Mouse (Mus musculus): Measurements from ENCODE around the gene Lrp8.

The Lrp8 gene

GRCm38 (mm10) chr4:107837910-107838309 is 35.8 kb downstream of the Lrp8 start:
- in situ Hi-C loops (cut with MboI; ENCODE audit: low sequenced_read_pairs): loop anchor here (25.0 kb wide), 1 partner anchor 401 kb away; the partner anchor contains the start of gene Glis1

DNA sequence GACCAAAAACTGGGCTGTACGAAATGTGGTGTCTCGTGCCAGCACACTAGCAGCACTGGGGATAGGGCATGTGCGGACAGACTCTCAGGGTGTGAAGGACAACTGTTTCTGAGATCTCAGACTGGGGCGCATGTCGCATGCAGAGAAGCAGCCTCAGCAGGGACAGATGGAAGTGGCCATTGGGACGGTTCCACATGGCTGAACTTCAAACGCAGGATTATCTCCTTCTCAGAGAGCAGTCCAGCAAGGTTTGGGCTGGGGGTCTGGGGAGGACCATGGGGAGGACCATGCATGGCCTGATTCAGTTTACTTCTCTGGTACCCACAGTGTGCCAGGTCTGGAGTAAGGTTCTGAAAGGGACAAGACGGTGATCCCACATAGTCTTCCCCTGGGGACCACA is 41.6 kb downstream of the Lrp8 start:
- in situ Hi-C loops (cut with MboI; ENCODE audit: low sequenced_read_pairs): loop anchor here (5.0 to 25.0 kb wide), 2 partner anchors 101 to 406 kb away; partner anchors contain the start of gene Glis1

GRCm38 (mm10) chr4:107844971-107845370 is 42.9 kb downstream of the Lrp8 start:
- in situ Hi-C loops (cut with MboI; ENCODE audit: low sequenced_read_pairs): loop anchor here (5.0 to 25.0 kb wide), 2 partner anchors 103 to 408 kb away; partner anchors contain the start of gene Glis1

- in situ Hi-C loops (cut with MboI; ENCODE audit: low sequenced_read_pairs): loop anchor here (25.0 kb wide), 1 partner anchor 409 kb away; the partner anchor contains the start of gene Glis1
These were observed 44.7 kb downstream of the Lrp8 start for GRCm38 (mm10) chr4:107846795-107847194.

DNA sequence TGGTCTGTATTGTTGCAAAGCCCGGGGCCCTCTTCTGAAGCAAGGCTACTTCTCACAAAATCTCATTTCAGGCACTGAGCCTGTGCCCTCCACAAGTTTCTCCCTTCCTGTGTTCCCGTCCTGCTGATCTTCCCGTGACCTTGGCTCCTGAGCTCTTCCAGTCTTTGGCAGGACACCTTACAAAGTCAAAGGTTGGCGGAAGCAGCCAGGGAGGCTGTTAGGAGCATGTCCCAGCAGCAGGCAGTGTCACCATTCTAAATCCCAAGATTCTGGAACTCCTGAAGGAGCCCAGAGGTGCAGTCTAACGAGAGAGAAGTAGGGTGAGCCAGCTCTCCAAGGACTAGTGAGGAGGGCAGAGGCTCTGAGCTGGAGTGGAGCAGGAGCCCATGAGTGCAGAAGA is 46.5 kb downstream of the Lrp8 start:
- in situ Hi-C loops (cut with MboI; ENCODE audit: low sequenced_read_pairs): loop anchor here (25.0 kb wide), 1 partner anchor 411 kb away; the partner anchor contains the start of gene Glis1

DNA sequence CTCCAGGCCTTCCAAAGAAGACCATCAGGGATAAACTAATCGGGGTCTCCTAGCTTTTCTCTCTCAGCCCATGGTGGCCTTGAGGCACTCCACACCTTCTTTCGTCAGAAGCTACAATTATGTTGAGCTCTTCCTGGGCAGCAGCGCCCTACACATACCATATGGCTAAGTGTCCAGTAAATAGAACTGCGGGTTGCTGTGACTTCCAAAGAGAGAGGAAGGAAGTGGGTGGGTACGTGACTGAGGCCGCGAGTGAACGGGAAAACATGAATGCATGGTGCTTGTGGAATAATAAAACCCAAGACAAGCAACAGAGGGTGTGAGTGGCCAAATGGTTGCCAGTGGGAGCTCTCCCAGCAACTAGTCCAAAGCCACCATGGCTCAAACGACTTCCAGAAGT is 47.6 kb downstream of the Lrp8 start:
- in situ Hi-C loops (cut with MboI; ENCODE audit: low sequenced_read_pairs): loop anchor here (25.0 kb wide), 1 partner anchor 412 kb away; the partner anchor contains the start of gene Glis1

- in situ Hi-C loops (cut with MboI; ENCODE audit: low sequenced_read_pairs): no loop called here
These were observed 48.0 kb downstream of the Lrp8 start for GRCm38 (mm10) chr4:107850091-107850490.

- in situ Hi-C loops (cut with MboI; ENCODE audit: low sequenced_read_pairs): no loop called here
These were observed 51.3 kb downstream of the Lrp8 start for GRCm38 (mm10) chr4:107853333-107853732.

DNA sequence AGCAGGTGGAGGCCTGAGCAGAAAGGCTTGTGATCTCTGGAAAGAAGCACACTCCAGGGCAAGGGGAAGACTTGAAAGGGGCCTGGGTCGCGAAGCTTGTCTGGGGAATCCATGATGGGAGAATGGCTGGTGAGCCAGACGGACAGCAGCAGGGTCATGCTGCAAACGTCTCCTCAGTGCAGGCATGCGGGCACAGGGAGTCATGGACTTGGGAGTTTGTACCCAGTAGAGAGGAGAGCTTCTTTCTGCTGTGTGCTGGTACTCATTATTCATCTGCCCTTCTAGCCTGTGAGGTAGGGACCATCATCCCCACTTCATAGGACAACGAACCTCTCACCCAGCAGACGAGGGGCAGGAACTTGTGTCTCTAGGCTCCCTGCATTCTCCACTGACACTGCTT is 51.8 kb downstream of the Lrp8 start:
- in situ Hi-C loops (cut with MboI; ENCODE audit: low sequenced_read_pairs): no loop called here

DNA sequence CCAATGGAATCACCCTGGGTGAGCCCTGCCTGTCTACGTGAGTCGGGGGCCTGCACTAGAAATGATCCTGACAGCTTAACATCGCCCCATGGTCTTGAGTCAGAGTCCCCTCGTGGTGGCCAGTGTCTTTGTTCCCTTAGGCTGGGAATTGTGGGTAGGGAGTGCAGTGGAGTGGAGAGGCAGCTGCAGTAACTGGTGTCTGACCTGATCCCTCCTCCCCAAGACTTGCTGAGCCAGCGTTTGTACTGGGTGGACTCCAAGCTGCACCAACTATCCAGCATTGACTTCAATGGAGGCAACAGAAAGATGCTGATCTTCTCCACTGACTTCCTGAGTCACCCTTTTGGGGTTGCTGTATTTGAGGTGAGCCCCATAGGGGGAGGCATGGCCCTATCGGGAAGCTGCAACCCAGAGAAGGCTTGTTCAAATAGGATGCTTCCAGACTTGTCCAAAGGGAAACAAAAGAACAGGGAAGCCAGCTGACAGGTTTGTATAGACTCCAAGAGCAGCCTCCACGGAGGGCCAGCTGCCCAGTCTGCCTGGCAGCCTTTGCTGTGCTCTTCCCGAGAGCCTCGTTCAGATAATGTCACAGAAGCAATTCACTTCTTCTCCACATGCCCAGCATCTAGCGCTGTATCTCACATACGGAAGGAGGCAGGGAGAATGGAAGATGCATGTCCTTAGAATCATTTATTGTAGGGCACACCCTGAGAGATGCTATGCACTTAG is 55.1 kb downstream of the Lrp8 start:
- in situ Hi-C loops (cut with MboI; ENCODE audit: low sequenced_read_pairs): no loop called here

DNA sequence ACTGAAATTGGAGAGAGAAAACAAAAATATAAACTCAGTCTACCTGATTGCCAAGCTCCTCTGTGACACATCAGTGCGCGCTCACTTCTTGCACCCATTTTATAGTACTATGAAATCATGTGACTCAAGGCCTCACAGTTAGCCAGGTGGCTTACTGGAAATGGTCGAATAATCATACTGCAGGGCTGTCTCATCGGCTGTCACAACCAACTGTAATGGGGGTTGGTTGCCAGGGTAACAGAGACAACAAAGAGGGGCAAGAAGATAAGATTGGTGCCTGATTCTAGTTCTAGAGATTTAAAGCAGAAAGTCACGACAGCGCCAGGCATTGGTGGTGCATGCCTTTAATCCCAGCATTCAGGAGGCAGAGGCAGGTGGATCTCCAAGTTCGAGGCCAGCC is 56.9 kb downstream of the Lrp8 start:
- in situ Hi-C loops (cut with MboI; ENCODE audit: low sequenced_read_pairs): no loop called here

DNA sequence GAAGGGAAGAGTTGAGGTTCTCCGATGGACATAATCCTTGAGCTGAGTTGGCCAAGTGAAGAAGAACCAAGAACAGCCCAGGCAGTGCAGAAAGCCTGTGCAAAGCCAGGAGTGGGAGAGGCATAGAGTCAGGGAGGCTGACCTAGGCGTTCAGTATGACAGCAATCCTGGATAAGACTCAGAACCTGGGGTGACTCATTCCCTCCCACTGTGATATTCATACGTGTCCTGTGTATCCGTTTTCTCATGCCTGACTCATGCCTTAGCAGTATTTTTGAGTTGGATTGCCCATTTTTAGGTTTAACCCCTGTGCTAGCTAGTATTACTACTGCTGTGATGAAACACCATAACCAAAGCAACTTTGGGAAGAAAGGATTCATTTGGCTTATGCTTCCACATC is 62.8 kb downstream of the Lrp8 start:
- in situ Hi-C loops (cut with MboI; ENCODE audit: low sequenced_read_pairs): no loop called here

- in situ Hi-C loops (cut with MboI; ENCODE audit: low sequenced_read_pairs): no loop called here
These were observed 77.4 kb downstream of the Lrp8 start, which contains the start of gene Magoh for GRCm38 (mm10) chr4:107879254-107880050. Magoh (plus strand) TSS chr4:107879755.

DNA sequence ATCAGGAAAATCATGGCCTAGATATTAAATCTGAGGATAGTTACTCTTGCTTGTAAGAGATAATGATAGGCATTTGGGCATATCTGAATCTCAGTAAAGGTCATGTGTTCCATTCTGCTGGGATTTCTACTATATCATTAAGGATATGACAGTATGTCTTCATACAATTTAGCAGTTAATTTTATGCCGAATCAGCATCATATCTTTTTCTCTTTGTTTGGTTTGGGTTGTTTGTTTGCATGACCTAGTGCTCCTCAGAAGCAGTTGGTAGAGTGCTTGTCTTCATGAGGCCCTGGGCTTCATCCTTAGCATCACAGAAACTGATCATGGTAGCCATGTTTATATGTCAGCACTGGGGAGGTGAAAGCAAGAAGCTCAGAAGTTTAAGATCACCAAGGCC is 79.6 kb downstream of the Lrp8 start:
- in situ Hi-C loops (cut with MboI; ENCODE audit: low sequenced_read_pairs): no loop called here

DNA sequence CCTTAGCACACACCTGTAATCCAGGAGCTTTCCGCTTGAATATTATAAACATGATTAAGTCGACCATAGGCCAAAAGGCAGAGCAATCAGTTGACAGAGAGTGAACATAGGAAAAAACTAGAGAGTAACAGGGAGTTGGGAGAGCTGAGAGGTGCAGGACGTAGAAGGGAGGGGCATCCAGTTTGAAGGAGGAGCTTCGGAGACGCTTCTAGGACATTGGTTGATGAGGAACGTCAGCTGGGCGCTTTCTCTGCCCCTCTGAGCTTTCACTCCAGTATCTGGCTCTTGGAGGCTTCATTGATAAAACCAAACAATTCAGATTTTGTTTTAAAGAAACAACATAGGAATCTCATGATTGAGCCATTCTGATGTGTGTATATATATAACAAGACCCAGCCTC is 84.3 kb downstream of the Lrp8 start:
- in situ Hi-C loops (cut with MboI; ENCODE audit: low sequenced_read_pairs): no loop called here

- in situ Hi-C loops (cut with MboI; ENCODE audit: low sequenced_read_pairs): no loop called here
These were observed 87.3 kb downstream of the Lrp8 start for GRCm38 (mm10) chr4:107889385-107889730.

DNA sequence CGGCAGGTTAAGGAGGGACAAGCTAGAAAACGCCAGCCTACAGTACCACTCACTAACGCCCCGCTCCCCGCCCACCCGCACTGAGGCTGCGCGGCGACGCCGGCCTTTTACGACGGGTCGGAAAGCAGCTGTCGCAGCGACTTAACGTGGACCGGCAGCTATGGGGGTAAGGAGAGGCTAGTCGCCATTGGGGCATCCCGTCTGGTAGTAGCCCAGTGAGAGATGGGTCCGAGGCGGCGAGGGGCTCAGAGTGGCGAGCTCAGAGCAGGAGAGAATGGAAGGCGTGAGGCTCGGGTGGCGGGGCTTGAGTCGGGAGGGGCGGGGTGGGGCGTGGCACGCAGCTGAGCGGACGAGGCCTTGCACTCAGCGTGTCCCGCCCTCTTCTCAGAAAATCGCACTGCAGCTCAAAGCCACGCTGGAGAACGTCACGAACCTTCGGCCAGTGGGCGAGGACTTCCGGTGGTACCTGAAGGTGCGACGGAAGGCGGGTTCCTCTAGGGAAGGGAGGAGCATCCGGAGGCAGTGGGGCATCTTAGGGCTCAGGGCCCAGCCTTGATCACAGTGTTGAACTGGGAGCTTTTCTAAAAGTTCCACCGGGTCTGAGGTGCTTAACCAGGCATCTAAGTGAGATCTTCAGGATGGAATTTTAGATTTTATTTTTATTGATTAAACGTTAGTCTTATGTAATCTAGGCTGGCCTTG is 87.8 kb downstream of the Lrp8 start, which contains the start of gene 0610037L13Rik:
0610037L13Rik (plus strand) TSS at position 83 of the 702 bp plus-strand sequence.
- in situ Hi-C loops (cut with MboI; ENCODE audit: low sequenced_read_pairs): no loop called here

DNA sequence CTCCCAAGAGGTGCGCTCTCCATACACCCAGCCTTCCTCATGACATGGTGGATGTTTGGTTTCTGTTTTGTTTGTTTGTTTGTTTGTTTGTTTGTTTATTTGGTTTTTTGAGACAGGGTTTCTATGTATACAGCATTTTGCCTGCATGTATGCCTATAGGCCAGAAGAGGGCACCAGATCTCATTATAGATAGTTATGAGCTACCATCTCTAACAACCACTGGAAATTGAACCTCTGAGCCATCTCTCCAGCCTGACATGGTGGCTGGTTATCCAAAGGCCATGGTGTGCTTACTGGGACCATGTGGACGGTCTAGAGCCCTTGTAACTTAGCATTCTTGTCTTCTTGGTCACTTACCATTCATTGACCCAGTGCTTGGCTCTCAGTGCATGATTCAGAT is 90.6 kb downstream of the Lrp8 start:
- in situ Hi-C loops (cut with MboI; ENCODE audit: low sequenced_read_pairs): no loop called here

GRCm38 (mm10) chr4:107899211-107899927 is 97.3 kb downstream of the Lrp8 start:
- in situ Hi-C loops (cut with MboI; ENCODE audit: low sequenced_read_pairs): no loop called here

DNA sequence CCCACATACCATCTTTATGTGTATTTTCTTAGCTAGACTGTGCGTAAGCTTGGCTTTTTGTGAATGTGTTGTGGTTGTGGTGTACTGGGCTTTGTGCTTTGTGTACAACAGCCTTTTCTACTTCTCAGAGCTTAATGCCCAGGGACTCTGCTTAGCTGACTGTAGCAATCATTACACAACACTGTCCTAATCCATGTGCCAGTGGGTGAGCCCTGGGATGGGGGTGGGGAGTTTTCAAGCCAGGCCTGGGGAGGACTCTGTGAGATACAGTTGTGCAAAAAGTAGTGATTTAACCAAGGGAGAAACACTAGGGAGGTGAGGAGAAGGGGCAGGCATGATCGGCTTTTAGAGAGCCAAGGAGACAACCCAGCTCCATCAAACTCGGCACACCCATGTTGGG is 98.1 kb downstream of the Lrp8 start:
- in situ Hi-C loops (cut with MboI; ENCODE audit: low sequenced_read_pairs): no loop called here
